Mouse (Mus musculus): ENCODE results near the gene Atg101. TPM values are rescaled to one million over a fixed set of nuclear protein-coding genes. Genes with fewer than 3 reads are reported as not detected.

Atg101 gene
- polyA plus RNA-seq, 1 experiment, result 110 TPM

GRCm38 (mm10) chr15:101295616-101296015 lies 11.5 kb downstream of the Atg101 start:
- no peaks in the 10 kb centered on the region for H3K27me3 ChIP-seq (ENCODE audit: control insufficient read depth, insufficient read depth, insufficient read length)

DNA sequence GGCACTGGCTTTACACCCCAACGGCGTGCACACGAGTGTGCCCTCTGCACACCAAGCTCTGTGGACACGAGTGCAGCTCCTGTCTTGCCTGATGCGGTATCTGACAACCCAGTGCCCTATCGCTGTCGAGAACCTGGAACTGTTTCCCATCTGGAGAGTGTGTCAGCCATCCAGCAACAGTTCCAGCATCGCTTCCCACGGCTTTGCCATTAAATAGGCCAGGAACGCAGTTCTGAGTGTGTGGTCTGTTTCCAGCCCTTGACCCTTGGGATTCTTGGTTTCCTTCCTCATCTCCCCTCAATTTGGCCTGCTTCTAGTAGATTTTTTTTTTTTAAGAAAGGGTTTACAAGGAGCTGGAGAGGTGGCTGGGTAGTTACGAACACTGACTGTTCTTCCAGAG lies 12.0 kb downstream of the Atg101 start:
- TF ChIP-seq CEBPB (IDR thresholded peaks at IDR 0.05; ENCODE audit: insufficient read depth, poor library complexity, severe bottlenecking) (no peak), SRF (IDR thresholded peaks at IDR 0.05; ENCODE audit: control insufficient read depth, insufficient read length, low read depth) (no peak), E2F4 (IDR thresholded peaks at IDR 0.05; ENCODE audit: insufficient read depth) (no peak), POLR2AphosphoS2 (IDR thresholded peaks at IDR 0.05; ENCODE audit: insufficient read length, low read depth) (no peak), USF1 (IDR thresholded peaks at IDR 0.05; ENCODE audit: low read depth) (no peak), MYOD1 (IDR thresholded peaks at IDR 0.05; ENCODE audit: control insufficient read depth in 1 of 3, insufficient read length in 2 of 3, low read depth in 2 of 3) (no peak), MYOG (IDR thresholded peaks at IDR 0.05; ENCODE audit: control insufficient read depth in 1 of 3, insufficient read depth in 1 of 3, insufficient read length in 2 of 3, low read depth in 2 of 3) (no peak), TCF3 (IDR thresholded peaks at IDR 0.05; ENCODE audit: insufficient read length, low read depth) (no peak)
- no peak overlapping the region for H3ac ChIP-seq (ENCODE audit: control insufficient read depth, insufficient read length)
- no peak overlapping the region for H3K4me2 ChIP-seq (ENCODE audit: low read depth)
- no peaks in the 10 kb centered on the region for H3K79me2 ChIP-seq (ENCODE audit: control insufficient read depth, insufficient read depth)
- no peaks in the 10 kb centered on the region for H3K27me3 ChIP-seq (ENCODE audit: control insufficient read depth, insufficient read depth, insufficient read length)
- no peak overlapping the region for H3K4me3 ChIP-seq
- H3K36me3 ChIP-seq (ENCODE audit: control insufficient read depth, insufficient read depth), result no peaks in the 10 kb centered on the region

More at GRCm38 (mm10) chr15:101295616-101296015, 11.5 kb downstream of the Atg101 start:
- H3K36me3 ChIP-seq (ENCODE audit: control insufficient read depth, insufficient read depth), result peaks cover 4% of the 10 kb centered on the region
- H3K79me2 ChIP-seq (ENCODE audit: control insufficient read depth, insufficient read depth), result no peaks in the 10 kb centered on the region
- H3ac ChIP-seq (ENCODE audit: control insufficient read depth, insufficient read length), result no peak overlapping the region
- no peak overlapping the region for H3K4me3 ChIP-seq
- no peak for TF ChIP-seq MAX (IDR thresholded peaks at IDR 0.05; ENCODE audit: low read depth)
- no peak for TF ChIP-seq TCF12 (IDR thresholded peaks at IDR 0.05; ENCODE audit: insufficient read depth, poor library complexity, severe bottlenecking)
- no peak overlapping the region for H3K4me2 ChIP-seq (ENCODE audit: low read depth)

DNA sequence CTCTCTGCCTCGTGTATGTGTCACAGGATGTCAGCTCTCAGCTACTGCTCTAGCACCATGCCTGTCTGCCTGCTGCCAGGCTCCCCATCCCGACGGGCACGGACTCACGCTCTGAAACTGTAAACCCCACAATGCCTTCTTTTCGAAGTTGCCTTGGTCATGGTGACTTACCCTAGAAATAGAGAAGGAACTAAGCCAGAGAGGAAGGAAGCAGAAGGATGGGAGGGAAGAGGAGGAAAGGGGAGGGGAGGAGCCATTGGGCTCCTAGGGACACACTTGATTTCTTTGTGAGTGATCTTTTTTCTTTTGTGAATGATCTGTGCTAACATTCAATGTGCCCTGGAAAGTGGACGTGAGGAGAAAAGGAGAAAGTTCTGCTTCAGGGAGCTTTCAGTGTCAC lies 13.9 kb downstream of the Atg101 start:
- Histone ChIP-seq H3K27me3 (ENCODE audit: control insufficient read depth, insufficient read depth, insufficient read length) (no peaks in the 10 kb centered on the region), H3K79me2 (ENCODE audit: control insufficient read depth, insufficient read depth) (no peaks in the 10 kb centered on the region), H3K4me3 (no peak overlapping the region), H3K4me2 (ENCODE audit: low read depth) (no peak overlapping the region), H3K36me3 (ENCODE audit: control insufficient read depth, insufficient read depth) (no peaks in the 10 kb centered on the region), H3ac (ENCODE audit: control insufficient read depth, insufficient read length) (no peak overlapping the region)
- no peak for TF ChIP-seq POLR2AphosphoS2 (IDR thresholded peaks at IDR 0.05; ENCODE audit: insufficient read length, low read depth)
- TF ChIP-seq MAX (IDR thresholded peaks at IDR 0.05; ENCODE audit: low read depth), result no peak
- no peak for TF ChIP-seq POLR2A (IDR thresholded peaks at IDR 0.05; ENCODE audit: insufficient read length, low read depth)
- TF ChIP-seq SRF (IDR thresholded peaks at IDR 0.05; ENCODE audit: control insufficient read depth, insufficient read length, low read depth), result no peak
- no peak for TF ChIP-seq MYOD1 (IDR thresholded peaks at IDR 0.05; ENCODE audit: control insufficient read depth in 1 of 3, insufficient read length in 2 of 3, low read depth in 2 of 3)
- TF ChIP-seq TCF3 (IDR thresholded peaks at IDR 0.05; ENCODE audit: insufficient read length, low read depth), result no peak
- no peak for TF ChIP-seq CEBPB (IDR thresholded peaks at IDR 0.05; ENCODE audit: insufficient read depth, poor library complexity, severe bottlenecking)
- TF ChIP-seq MYOG (IDR thresholded peaks at IDR 0.05; ENCODE audit: control insufficient read depth in 1 of 3, insufficient read depth in 1 of 3, insufficient read length in 2 of 3, low read depth in 2 of 3), result no peak
- TF ChIP-seq REST (IDR thresholded peaks at IDR 0.05; ENCODE audit: insufficient read depth, insufficient read length), result no peak
- no peak for TF ChIP-seq E2F4 (IDR thresholded peaks at IDR 0.05; ENCODE audit: insufficient read depth)
- no peak for TF ChIP-seq USF1 (IDR thresholded peaks at IDR 0.05; ENCODE audit: low read depth)
- no peak for TF ChIP-seq TCF12 (IDR thresholded peaks at IDR 0.05; ENCODE audit: insufficient read depth, poor library complexity, severe bottlenecking)

- no peak overlapping the region for H3K4me2 ChIP-seq (ENCODE audit: low read depth)
- H3K27me3 ChIP-seq (ENCODE audit: control insufficient read depth, insufficient read depth, insufficient read length), result no peaks in the 10 kb centered on the region
- peak in 1 of 3 experiments; percentile 2 for TF ChIP-seq MYOD1 (IDR thresholded peaks at IDR 0.05; ENCODE audit: control insufficient read depth in 1 of 3, insufficient read length in 2 of 3, low read depth in 2 of 3)
- TF ChIP-seq MAX (IDR thresholded peaks at IDR 0.05; ENCODE audit: low read depth), result no peak
- no peak for TF ChIP-seq E2F4 (IDR thresholded peaks at IDR 0.05; ENCODE audit: insufficient read depth)
- no peak for TF ChIP-seq USF1 (IDR thresholded peaks at IDR 0.05; ENCODE audit: low read depth)
- no peaks in the 10 kb centered on the region for H3K36me3 ChIP-seq (ENCODE audit: control insufficient read depth, insufficient read depth)
- no peak overlapping the region for H3ac ChIP-seq (ENCODE audit: control insufficient read depth, insufficient read length)
- no peaks in the 10 kb centered on the region for H3K79me2 ChIP-seq (ENCODE audit: control insufficient read depth, insufficient read depth)
- H3K4me3 ChIP-seq, result no peak overlapping the region
These were observed 14.5 kb downstream of the Atg101 start for GRCm38 (mm10) chr15:101298550-101298949.

DNA sequence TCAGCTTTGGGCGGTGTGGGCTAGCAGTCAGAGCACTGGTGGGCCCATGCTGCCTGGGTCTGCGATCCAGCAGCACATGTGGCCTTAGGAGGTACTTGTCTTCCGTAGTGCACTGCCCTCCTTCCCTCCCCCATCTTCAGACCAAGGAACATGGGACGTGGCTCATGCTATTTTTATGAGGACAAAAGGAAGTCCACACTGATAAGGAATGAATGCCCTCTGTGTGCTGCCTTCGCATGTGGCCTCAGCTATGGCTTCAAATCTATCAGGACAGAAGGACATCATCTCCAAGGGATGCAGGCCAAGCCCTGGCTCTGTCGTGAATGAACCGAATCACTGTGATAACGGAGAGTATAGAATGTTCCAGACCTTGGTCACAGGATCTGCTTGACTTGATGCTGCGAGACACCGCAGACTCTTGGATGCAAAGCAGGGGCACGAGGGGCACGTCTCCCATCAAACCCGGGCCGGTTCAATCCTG lies 15.4 kb downstream of the Atg101 start:
- Histone ChIP-seq H3K79me2 (ENCODE audit: control insufficient read depth, insufficient read depth) (no peaks in the 10 kb centered on the region), H3ac (ENCODE audit: control insufficient read depth, insufficient read length) (no peak overlapping the region), H3K27me3 (ENCODE audit: control insufficient read depth, insufficient read depth, insufficient read length) (no peaks in the 10 kb centered on the region), H3K4me3 (no peak overlapping the region), H3K36me3 (ENCODE audit: control insufficient read depth, insufficient read depth) (no peaks in the 10 kb centered on the region), H3K4me2 (ENCODE audit: low read depth) (no peak overlapping the region)
- TF ChIP-seq USF1 (IDR thresholded peaks at IDR 0.05; ENCODE audit: low read depth), result no peak
- no peak for TF ChIP-seq MYOD1 (IDR thresholded peaks at IDR 0.05; ENCODE audit: control insufficient read depth in 1 of 3, insufficient read length in 2 of 3, low read depth in 2 of 3)
- TF ChIP-seq POLR2A (IDR thresholded peaks at IDR 0.05; ENCODE audit: insufficient read length, low read depth), result no peak
- TF ChIP-seq MAX (IDR thresholded peaks at IDR 0.05; ENCODE audit: low read depth), result no peak
- TF ChIP-seq SRF (IDR thresholded peaks at IDR 0.05; ENCODE audit: control insufficient read depth, insufficient read length, low read depth), result no peak
- TF ChIP-seq E2F4 (IDR thresholded peaks at IDR 0.05; ENCODE audit: insufficient read depth), result no peak
- TF ChIP-seq TCF3 (IDR thresholded peaks at IDR 0.05; ENCODE audit: insufficient read length, low read depth), result no peak
- TF ChIP-seq CEBPB (IDR thresholded peaks at IDR 0.05; ENCODE audit: insufficient read depth, poor library complexity, severe bottlenecking), result no peak
- no peak for TF ChIP-seq TCF12 (IDR thresholded peaks at IDR 0.05; ENCODE audit: insufficient read depth, poor library complexity, severe bottlenecking)
- no peak for TF ChIP-seq MYOG (IDR thresholded peaks at IDR 0.05; ENCODE audit: control insufficient read depth in 1 of 3, insufficient read depth in 1 of 3, insufficient read length in 2 of 3, low read depth in 2 of 3)
- TF ChIP-seq POLR2AphosphoS2 (IDR thresholded peaks at IDR 0.05; ENCODE audit: insufficient read length, low read depth), result no peak
- TF ChIP-seq REST (IDR thresholded peaks at IDR 0.05; ENCODE audit: insufficient read depth, insufficient read length), result no peak
